Mouse (Mus musculus): Measurements from ENCODE around the gene Trim66. TPM values are rescaled to one million over a fixed set of nuclear protein-coding genes. Genes with fewer than 3 reads are reported as not detected.

The Trim66 gene
- polyA plus RNA-seq, 1 experiment, result 5.7 TPM

DNA sequence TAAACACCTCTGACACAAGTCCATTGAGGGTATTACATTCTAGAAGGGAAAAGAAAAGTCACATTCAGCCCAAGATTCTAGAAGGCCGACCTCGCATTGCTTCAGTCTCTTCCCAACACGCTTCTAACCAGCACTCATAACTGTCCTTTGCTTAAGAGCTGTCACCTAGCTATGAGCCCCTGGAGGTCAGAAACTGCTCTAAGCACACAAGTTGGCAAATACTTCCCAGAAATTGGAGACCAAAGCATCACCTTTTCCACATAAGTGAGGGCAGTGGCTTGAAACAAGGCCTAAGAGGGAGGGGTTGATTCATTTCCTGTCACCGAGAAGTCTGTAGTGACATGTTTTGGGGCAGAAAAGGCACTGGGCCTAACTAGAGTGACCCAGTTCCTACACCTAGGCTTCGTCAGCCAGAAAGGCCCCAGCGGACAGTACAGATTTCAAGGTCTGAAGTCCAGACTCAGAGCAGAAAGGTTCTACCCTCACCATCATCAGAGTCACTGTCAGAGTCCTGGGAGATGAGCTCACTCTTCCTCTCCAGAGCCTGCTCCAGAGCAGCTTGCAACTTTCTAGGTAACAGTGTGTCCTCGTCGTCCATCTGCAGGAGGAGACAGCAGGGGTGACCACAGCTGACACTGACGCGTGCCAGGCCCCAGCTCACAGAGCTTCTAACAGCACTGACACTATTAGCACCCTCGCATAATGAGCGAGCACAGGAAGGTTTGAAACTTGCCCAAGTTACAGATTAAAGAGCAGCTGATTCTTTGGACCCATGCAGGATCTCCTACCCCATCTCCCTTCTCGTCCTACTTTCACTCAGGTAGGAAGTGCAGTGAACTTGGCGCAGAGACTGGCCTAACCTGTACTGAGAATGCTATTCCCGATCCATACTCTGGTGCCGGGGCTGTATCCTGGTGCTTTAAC, 18.1 kb upstream of the Trim66 start:
- 77% methylated on average over 16 of the region's 16 CpGs for WGBS
- TF ChIP-seq POLR2A (IDR thresholded peaks at IDR 0.05; ENCODE audit: borderline replicate concordance, control insufficient read depth, low read depth, low read length) (no peak), CTCF (IDR thresholded peaks at IDR 0.05; ENCODE audit: control insufficient read depth, insufficient read depth, low read length) (no peak)
- Histone ChIP-seq H3K4me3 (replicated peaks; ENCODE audit: control insufficient read depth, low read depth, low read length) (no peak overlapping the region), H3K4me1 (ENCODE audit: control insufficient read depth, insufficient read depth, low read length) (no peaks in the 10 kb centered on the region), H3K27ac (ENCODE audit: control insufficient read depth, insufficient read depth, low read depth, low read length, poor library complexity) (no peak overlapping the region)

DNA sequence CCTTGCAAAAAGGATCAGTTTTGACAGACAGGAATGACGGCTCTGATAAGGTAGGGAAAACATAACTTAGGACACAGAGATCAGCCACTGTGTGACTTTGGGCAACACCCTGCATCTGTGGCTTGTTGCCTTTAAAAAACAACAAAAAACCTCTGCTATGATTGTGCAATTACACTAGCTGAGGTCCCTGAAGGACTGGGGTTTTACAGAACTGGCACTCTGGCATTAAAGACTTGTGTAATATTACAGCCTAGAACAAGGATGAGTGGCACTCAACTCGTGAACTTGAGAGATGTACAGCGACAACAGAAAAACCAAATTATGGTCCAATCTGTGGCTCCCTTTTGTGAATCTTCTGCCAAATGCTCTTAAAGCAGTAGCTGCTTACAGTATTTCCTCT, 16.8 kb upstream of the Trim66 start:
- TF ChIP-seq CTCF (IDR thresholded peaks at IDR 0.05; ENCODE audit: control insufficient read depth, insufficient read depth, low read length), result no peak
- TF ChIP-seq POLR2A (IDR thresholded peaks at IDR 0.05; ENCODE audit: borderline replicate concordance, control insufficient read depth, low read depth, low read length), result no peak
- Histone ChIP-seq H3K4me1 (ENCODE audit: control insufficient read depth, insufficient read depth, low read length) (no peaks in the 10 kb centered on the region; the same call in 1 of the 2 replicates), H3K4me3 (replicated peaks; ENCODE audit: control insufficient read depth, low read depth, low read length) (no peak overlapping the region), H3K27ac (ENCODE audit: control insufficient read depth, insufficient read depth, low read depth, low read length, poor library complexity) (no peak overlapping the region)
- 64% methylated on average over 3 of the region's 3 CpGs for WGBS

DNA sequence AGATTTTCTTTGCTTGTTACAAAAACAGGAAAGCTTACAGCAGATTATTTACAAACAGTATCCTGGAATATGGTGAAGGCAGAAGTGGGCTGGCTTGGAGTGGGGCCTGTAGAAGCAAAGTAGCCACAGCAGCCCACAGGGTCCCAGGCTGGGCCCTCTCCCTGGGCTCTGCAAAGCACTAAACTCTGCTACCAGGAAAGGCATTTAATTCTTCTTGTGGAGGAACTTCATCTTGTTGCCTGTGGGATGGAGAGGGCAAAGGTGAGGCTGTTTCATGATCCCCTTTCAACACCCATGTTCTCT, 16.5 kb upstream of the Trim66 start:
- TF ChIP-seq CTCF (IDR thresholded peaks at IDR 0.05; ENCODE audit: control insufficient read depth, insufficient read depth, low read length) (no peak), POLR2A (IDR thresholded peaks at IDR 0.05; ENCODE audit: borderline replicate concordance, control insufficient read depth, low read depth, low read length) (no peak)
- H3K4me3 ChIP-seq (replicated peaks; ENCODE audit: control insufficient read depth, low read depth, low read length), result no peak overlapping the region
- H3K4me1 ChIP-seq (ENCODE audit: control insufficient read depth, insufficient read depth, low read length), result no peaks in the 10 kb centered on the region; the same call in 1 of the 2 replicates
- no peak overlapping the region for H3K27ac ChIP-seq (ENCODE audit: control insufficient read depth, insufficient read depth, low read depth, low read length, poor library complexity)

DNA sequence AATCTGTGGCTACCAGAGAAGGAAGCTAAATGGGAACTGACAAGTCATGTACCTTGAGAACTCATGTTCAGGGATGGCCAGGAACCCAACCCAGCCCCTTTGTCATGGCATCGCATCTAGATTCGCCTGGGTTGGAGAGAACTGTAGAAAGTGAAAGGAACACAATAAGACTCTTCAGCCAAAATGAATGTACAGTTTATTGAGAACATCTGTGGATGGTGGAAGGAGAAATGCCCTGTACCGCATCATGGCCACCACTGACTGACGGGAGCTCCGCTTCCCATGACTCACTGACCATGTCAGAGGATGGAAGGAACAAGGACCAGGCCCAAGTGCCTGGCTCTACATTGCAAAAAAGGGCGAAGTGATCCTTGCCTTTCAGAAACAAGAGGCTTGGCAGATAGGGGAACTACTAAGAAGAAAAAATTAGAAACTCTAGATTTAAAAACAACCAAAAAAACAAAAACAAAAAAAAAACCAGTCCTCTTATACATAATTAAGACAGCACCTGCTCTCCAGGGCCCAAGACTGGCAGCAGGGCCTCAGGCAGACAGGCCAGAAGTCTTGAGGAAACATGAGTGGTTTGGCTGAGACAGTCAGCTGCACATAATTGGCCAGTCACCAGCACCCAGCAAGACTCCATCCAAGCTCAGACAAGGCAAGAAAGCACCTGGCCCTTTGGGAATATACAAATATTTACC, 16.0 kb upstream of the Trim66 start:
- TF ChIP-seq POLR2A (IDR thresholded peaks at IDR 0.05; ENCODE audit: borderline replicate concordance, control insufficient read depth, low read depth, low read length) (no peak), CTCF (IDR thresholded peaks at IDR 0.05; ENCODE audit: control insufficient read depth, insufficient read depth, low read length) (no peak)
- WGBS, result 79% methylated on average over 6 of the region's 6 CpGs
- H3K4me1 ChIP-seq (ENCODE audit: control insufficient read depth, insufficient read depth, low read length), result no peaks in the 10 kb centered on the region; the same call in 1 of the 2 replicates
- H3K4me3 ChIP-seq (replicated peaks; ENCODE audit: control insufficient read depth, low read depth, low read length), result no peak overlapping the region
- no peak overlapping the region for H3K27ac ChIP-seq (ENCODE audit: control insufficient read depth, insufficient read depth, low read depth, low read length, poor library complexity)

DNA sequence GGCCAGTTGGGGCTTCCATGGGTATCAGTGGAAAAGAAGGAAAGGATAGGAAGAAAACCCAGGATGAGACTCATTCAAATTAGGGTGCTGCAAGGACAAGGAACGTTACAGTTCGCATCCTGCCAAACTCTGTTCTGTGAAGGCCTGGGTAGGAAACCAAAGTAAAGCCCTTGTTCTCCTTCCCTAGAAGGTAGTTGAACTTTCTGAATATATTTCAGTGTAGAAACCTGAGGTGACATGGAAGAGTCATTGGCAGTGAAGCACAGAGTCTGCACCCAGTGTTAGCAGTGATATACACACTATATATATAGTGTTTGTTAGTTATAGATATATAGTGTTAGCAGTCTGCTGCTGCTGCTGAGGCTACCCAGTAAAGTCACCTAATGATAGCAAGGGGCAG, 15.4 kb upstream of the Trim66 start:
- Histone ChIP-seq H3K4me3 (replicated peaks; ENCODE audit: control insufficient read depth, low read depth, low read length) (no peak overlapping the region), H3K27ac (ENCODE audit: control insufficient read depth, insufficient read depth, low read depth, low read length, poor library complexity) (no peak overlapping the region), H3K4me1 (ENCODE audit: control insufficient read depth, insufficient read depth, low read length) (no peaks in the 10 kb centered on the region; the same call in 1 of the 2 replicates)
- 76% methylated on average over 2 of the region's 2 CpGs for WGBS
- TF ChIP-seq POLR2A (IDR thresholded peaks at IDR 0.05; ENCODE audit: borderline replicate concordance, control insufficient read depth, low read depth, low read length), result no peak
- TF ChIP-seq CTCF (IDR thresholded peaks at IDR 0.05; ENCODE audit: control insufficient read depth, insufficient read depth, low read length), result no peak

DNA sequence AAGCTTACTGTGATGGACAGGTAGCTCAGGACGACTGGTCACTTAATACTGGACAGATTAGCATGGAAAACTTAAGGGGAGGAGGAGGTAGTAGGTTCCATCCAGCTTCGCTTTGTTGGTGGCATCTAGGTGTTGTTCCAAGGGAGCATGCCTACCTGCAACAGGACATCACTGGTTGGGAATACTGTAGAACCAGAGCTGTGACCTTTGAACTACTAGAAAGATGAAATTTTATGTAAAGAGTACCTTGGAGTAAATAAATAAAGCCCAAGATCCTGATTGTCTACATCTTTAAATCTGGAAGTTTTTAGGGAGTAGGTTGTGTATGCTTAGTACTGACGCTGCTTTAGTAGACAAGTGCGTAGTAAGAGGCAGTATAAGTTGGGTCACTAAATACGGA, 14.2 kb upstream of the Trim66 start:
- Histone ChIP-seq H3K27ac (ENCODE audit: control insufficient read depth, insufficient read depth, low read depth, low read length, poor library complexity) (no peak overlapping the region), H3K4me1 (ENCODE audit: control insufficient read depth, insufficient read depth, low read length) (peaks cover 1% of the 10 kb centered on the region; the same call in 1 of the 2 replicates), H3K4me3 (replicated peaks; ENCODE audit: control insufficient read depth, low read depth, low read length) (no peak overlapping the region)
- WGBS, result 77% methylated on average over 5 of the region's 5 CpGs
- TF ChIP-seq POLR2A (IDR thresholded peaks at IDR 0.05; ENCODE audit: borderline replicate concordance, control insufficient read depth, low read depth, low read length) (no peak), CTCF (IDR thresholded peaks at IDR 0.05; ENCODE audit: control insufficient read depth, insufficient read depth, low read length) (no peak)

DNA sequence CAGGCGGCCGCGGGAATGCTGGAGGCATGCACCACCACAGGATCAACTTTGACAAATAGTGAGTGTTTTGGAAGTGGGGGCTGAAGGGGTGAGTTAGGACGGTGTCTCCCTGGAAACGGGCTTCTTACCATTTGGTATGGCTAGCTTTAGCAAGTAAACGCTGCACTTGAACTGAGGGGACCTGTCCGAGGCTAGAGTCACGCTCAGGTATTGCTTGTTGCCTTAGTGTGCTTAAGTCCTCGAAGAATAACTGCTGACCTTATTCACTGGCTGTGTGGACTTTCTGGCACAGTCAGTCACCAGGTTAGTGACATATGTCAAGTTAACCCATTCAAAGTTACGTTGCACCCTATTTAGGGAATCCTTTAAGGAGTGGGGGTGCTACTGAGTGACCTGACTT, 12.0 kb upstream of the Trim66 start:
- Histone ChIP-seq H3K4me1 (ENCODE audit: control insufficient read depth, insufficient read depth, low read length) (peaks cover 1% of the 10 kb centered on the region; the same call in 1 of the 2 replicates), H3K27ac (ENCODE audit: control insufficient read depth, insufficient read depth, low read depth, low read length, poor library complexity) (0 out of 2 replicates have a peak overlapping the region, but pooled peaks have one; percentile 20), H3K4me3 (replicated peaks; ENCODE audit: control insufficient read depth, low read depth, low read length) (peak overlapping the region; percentile 76)
- WGBS, result 6% methylated on average over 10 of the region's 10 CpGs
- TF ChIP-seq POLR2A (IDR thresholded peaks at IDR 0.05; ENCODE audit: borderline replicate concordance, control insufficient read depth, low read depth, low read length), result no peak

Data from bone marrow, adult 2 months (tissue).